Mouse (Mus musculus) brain, embryonic 14.5 days (tissue): ENCODE measurements around the gene B4galt3. TPM values are rescaled to one million over a fixed set of nuclear protein-coding genes. Genes with fewer than 3 reads are reported as not detected.

Experiments used
- DNase-seq: peaks from one replicate; pipeline ENCODE4 v3.0.0-alpha.2; 2011; ENCODE audit warnings: low read depth
- CTCF ChIP-seq: fragments of 200-500 bp; IDR thresholded peaks from 2 replicates; pipeline ENCODE4 v1.5.1; 2012; ENCODE audit warnings: inconsistent platforms, mild to moderate bottlenecking, moderate library complexity, borderline replicate concordance; ENCODE audit not compliant: insufficient read depth, insufficient read length; ENCODE audit errors: extremely low read depth
- POLR2A ChIP-seq: fragments of 200-500 bp; IDR thresholded peaks from 2 replicates; pipeline ENCODE4 v1.6.1; 2012; ENCODE audit warnings: mild to moderate bottlenecking, inconsistent platforms, borderline replicate concordance; ENCODE audit not compliant: poor library complexity, insufficient read depth, insufficient read length, severe bottlenecking; ENCODE audit errors: extremely low read depth
- polyA plus RNA-seq: library from polyadenylated mRNA; depleted of rRNA; stranded (reverse); fragments of >200 nt; gene quantifications from 2 replicates; pipeline ENCODE4 v1.2.3, GENCODE M21; 2012

B4galt3 gene
- polyA plus RNA-seq, 1 experiment = 101 TPM

DNA sequence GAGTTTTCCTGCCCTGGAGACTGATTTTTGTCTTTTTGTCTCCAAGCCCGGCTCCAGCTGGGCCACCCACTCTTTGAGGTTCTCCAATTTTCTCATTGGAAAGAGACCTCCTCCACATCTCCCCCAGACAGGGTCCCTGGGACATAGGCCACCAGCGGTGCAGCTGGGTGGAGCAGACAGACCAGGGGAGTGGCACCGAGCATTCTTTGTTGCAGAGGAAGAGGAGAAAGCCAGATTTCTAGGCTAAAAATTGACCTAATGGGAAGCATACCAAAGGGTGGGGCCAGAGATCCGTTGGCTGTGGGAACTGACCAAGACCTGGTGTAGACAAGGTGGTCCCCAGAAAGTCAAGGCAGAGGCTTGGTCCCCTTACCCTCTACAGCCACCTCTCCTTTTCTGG, 22.2 kb upstream of the B4galt3 start:
- no peak for TF ChIP-seq CTCF
- no peak for TF ChIP-seq POLR2A
- no peak for DNase-seq

GRCm38 (mm10) chr1:171248386-171249226, 21.5 kb upstream of the B4galt3 start:
- DNase-seq = peak; percentile 31
- TF ChIP-seq POLR2A (no peak), CTCF (no peak)

DNA sequence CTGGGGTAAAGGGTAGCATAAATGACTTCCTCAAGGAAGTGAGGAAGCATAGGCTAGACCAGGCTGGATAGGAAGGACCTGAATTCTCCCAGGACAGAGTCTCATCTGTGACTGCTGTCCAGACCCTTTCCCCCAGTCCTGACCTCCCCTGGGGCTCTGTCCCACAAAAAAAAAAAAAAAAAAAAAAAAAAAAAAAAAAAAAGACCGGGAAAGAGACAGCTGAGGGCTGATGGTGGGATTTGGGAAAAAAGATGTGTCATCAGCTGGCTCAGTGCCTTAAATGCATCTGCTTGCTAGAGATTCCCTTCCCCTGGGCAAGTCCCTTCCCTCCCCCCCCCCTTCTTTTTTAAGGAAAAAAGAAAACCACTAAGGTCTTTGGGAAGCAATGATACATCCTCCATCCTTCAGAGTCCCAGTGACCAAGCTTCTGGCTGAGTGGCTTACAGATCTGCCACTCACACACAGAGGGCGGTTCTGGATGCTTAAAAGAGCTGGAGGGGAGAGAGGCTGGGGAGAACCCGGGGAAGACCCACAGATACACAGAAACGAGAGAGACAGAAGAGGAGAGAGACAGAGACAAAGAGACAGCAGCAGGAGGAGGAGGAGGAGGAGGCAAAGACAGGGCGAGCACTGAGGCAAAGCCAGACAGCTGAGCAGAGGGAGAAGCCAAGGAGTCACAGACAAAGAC, 20.1 kb upstream of the B4galt3 start, which contains the start of gene Adamts4:
Adamts4 (plus strand) TSS at position 509 of the 688 bp plus-strand sequence.
- peak; percentile 84 for DNase-seq
- TF ChIP-seq POLR2A = no peak
- no peak for TF ChIP-seq CTCF

DNA sequence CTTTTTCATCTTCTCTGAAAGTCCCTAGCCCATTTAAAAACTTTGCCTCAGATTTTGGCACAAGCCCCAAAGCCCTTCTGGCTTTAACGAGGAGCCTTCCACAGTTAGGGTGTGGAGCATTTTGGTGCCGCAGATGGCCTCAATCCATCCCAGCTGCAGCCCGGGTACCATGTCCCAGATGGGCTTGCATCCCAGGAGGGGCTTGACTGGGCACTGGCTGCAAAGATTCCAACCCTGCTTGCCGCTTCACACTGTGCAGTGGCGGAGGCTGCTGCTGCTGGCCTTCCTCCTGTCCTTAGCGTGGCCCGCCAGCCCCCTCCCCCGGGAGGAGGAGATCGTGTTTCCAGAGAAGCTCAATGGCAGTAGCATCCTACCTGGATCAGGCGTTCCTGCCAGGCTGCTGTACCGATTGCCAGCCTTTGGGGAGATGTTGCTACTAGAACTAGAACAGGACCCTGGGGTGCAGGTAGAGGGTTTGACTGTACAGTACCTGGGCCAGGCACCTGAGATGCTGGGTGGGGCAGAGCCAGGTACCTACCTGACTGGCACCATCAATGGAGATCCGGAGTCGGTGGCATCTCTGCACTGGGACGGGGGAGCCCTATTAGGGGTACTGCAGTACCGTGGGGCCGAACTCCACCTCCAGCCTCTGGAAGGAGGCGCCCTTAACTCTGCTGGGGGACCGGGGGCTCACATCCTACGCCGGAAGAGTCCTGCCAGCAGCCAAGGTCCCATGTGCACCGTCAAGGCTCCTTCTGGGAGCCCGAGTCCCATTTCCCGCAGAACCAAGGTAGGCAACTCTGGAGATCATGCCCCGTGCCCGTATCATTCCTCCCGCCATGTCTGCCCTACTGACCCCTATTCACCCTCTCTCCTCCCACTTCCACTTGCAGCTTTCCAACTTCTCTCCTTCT, 19.2 kb upstream of the B4galt3 start, which contains the start of gene Ndufs2:
Ndufs2 (minus strand) TSS at position 709 of the 914 bp plus-strand sequence.
- no peak for TF ChIP-seq CTCF
- TF ChIP-seq POLR2A = no peak
- peak; percentile 89 for DNase-seq

DNA sequence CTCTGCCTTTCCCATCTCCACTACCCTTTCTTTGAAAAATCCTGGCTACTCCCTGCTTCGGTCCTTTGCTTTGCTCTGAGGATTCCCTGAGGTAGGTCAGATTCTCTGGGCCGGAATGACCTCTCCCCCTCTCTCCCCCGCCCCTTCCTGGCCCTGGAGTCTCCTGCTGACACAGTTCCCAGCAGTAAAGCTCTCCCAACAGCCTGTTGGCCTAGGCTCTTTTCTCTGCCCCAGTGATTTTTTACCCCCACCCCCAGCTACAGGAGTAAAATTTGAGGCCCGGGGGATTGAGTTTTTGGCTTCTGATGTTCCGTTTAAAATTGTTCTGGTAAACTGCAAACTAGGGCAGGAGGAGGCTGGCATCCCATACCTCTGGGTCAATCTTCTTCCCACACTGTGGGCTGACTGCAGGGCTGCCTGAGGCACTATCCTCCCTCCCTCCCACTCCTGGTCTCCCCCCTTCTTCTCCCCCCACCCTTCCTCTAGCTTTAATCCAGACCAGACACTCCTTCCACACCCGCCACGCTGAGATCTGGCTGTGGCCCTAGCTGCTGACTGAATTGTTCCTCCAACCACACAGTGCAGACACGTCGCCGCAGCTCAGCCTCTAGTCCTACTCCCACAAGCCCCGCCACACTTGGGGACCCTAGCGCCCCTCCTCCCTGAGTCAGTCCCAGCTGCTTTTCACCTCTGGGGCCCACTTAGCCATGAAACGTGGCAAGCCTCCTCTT, 18.4 kb upstream of the B4galt3 start:
- peak; percentile 63 for DNase-seq
- TF ChIP-seq POLR2A (no peak), CTCF (no peak)

DNA sequence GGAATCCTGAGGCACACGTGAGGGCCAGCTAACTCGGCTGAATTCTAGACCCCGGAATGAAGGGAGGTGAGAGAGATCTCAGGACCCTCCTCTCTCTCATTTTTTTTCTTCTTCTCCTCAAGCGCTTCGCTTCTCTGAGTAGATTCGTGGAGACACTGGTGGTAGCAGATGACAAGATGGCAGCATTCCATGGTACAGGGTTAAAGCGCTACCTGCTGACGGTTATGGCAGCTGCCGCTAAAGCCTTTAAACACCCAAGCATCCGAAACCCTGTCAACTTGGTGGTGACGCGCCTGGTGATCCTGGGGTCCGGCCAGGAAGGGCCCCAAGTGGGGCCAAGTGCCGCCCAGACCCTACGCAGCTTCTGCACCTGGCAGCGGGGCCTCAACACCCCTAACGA, 17.7 kb upstream of the B4galt3 start:
- TF ChIP-seq CTCF = no peak
- DNase-seq = peak; percentile 46

DNA sequence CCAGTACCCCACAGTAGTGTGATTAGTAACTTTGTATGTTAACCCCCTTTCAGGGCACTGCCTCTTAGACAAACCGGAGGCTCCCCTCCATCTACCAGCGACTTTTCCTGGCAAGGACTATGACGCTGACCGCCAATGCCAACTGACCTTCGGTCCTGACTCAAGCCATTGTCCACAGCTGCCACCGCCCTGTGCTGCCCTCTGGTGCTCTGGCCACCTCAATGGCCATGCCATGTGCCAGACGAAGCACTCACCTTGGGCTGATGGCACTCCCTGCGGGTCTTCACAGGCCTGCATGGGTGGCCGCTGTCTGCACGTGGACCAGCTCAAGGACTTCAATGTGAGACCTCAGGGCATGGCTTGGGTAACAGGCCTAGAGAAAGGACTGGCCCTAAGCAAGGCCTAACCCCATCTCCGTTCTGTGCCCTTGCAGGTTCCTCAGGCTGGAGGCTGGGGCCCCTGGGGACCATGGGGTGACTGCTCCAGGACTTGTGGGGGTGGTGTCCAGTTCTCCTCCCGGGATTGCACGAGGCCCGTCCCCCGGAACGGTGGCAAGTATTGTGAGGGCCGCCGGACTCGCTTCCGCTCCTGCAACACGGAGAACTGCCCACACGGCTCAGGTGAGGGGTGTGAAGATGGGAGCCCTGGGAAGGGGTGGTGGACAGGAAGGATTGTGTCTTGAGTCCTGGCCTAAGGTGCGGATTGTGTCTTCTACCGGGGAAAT, 13.9 kb upstream of the B4galt3 start:
- no peak for TF ChIP-seq CTCF
- no peak for DNase-seq

DNA sequence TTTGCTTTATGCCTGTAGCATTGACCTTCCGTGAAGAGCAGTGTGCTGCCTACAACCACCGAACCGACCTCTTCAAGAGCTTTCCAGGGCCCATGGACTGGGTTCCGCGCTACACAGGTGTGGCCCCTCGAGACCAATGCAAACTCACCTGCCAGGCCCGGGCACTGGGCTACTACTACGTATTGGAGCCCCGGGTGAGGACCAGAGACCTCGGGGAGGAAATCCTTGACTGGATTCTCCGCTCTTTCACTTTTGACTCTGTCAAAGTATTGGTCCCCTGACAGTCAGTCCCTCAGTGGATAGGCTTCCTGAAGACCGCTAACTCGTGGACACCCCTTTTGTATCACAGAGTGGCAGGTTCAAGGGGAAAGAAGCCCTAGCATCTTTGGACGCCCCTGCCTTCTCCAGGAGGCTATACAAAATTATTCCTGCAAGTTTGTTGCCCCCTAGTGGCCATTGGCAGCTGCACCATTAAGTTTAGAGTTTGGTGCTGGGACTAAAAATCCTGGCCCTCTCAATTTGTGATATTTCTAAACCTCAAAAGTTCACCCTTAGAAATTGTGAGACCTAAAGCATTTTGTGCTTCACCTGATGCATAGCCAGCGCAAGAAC, 13.1 kb upstream of the B4galt3 start:
- peak; percentile 77 for DNase-seq
- TF ChIP-seq CTCF (peak; percentile 82), POLR2A (no peak)

GRCm38 (mm10) chr1:171257781-171258180, 12.3 kb upstream of the B4galt3 start:
- TF ChIP-seq CTCF (no peak), POLR2A (no peak)
- no peak for DNase-seq

GRCm38 (mm10) chr1:171258921-171259320, 11.2 kb upstream of the B4galt3 start:
- TF ChIP-seq POLR2A = no peak
- TF ChIP-seq CTCF = no peak

More at GRCm38 (mm10) chr1:171258921-171259320, 11.2 kb upstream of the B4galt3 start:
- no peak for DNase-seq
